Mouse (Mus musculus) liver, embryonic 14.5 days (tissue): ENCODE data around the gene Smc4. TPM values are rescaled to one million over a fixed set of nuclear protein-coding genes. Genes with fewer than 3 reads are reported as not detected.

ENCODE experiments used
- ATAC-seq: fragments of 200-750 bp; cut with Nextera tagmentation; 2 replicates; pipeline ENCODE4 v1.8.0; 2017; ENCODE audit warnings: moderate number of reproducible peaks, mild to moderate bottlenecking, moderate library complexity; ENCODE audit not compliant: insufficient read depth
- DNase-seq, 3 experiments: peaks; one replicate each; pipeline ENCODE4 v3.0.0-alpha.2; 2012 to 2013; ENCODE audit warnings: low read depth in 3 of 3, low spot score in 3 of 3
- H3K27ac ChIP-seq: fragments of 300-500 bp; sonication (generic); 2 replicates; pipeline ENCODE4 v1.5.1; 2014; ENCODE audit warnings: moderate library complexity, mild to moderate bottlenecking, control low read depth, inconsistent platforms
- H3K27me3 ChIP-seq: fragments of 300-500 bp; sonication (generic); 2 replicates; pipeline ENCODE4 v1.6.1; 2014; ENCODE audit warnings: mild to moderate bottlenecking, low read length, moderate library complexity; ENCODE audit not compliant: control insufficient read depth, insufficient read depth
- H3K36me3 ChIP-seq: fragments of 300-500 bp; sonication (generic); replicated peaks from 2 replicates; pipeline ENCODE4 v1.6.1; 2014; ENCODE audit warnings: low read depth; ENCODE audit not compliant: control insufficient read depth, insufficient read depth
- H3K4me1 ChIP-seq, 2 experiments: fragments of 200-500 bp in 1 of 2; fragments of 300-500 bp in 1 of 2; sonication (generic) in 1 of 2; replicated peaks; 2 replicates each; pipeline ENCODE4 v1.6.1; 2012 to 2014; ENCODE audit warnings: antibody characterized with exemption in 1 of 2, inconsistent platforms in 1 of 2, low read length in 1 of 2; ENCODE audit not compliant: control insufficient read depth in 2 of 2, insufficient read depth in 2 of 2
- H3K4me2 ChIP-seq: fragments of 300-500 bp; sonication (generic); 2 replicates; pipeline ENCODE4 v1.6.1; 2014; ENCODE audit warnings: low read depth, mild to moderate bottlenecking, control low read depth, moderate library complexity
- H3K4me3 ChIP-seq, 2 experiments: fragments of 200-500 bp in 1 of 2; fragments of 300-500 bp in 1 of 2; sonication (generic) in 1 of 2; 2 replicates each; pipeline ENCODE4 v1.5.1; 2012 to 2014; ENCODE audit warnings: low read depth in 2 of 2, low read length in 2 of 2, mild to moderate bottlenecking in 2 of 2, control low read depth in 1 of 2, inconsistent platforms in 1 of 2, moderate library complexity in 1 of 2; ENCODE audit not compliant: insufficient read depth in 1 of 2
- H3K9ac ChIP-seq: fragments of 300-500 bp; sonication (generic); replicated peaks from 2 replicates; pipeline ENCODE4 v1.6.1; 2014; ENCODE audit warnings: mild to moderate bottlenecking, control low read depth, moderate library complexity
- H3K9me3 ChIP-seq: fragments of 300-500 bp; sonication (generic); 2 replicates; pipeline ENCODE4 v1.6.1; 2016; ENCODE audit warnings: low read length, mixed read lengths; ENCODE audit not compliant: control insufficient read depth
- CTCF ChIP-seq: IDR thresholded peaks from 2 replicates; pipeline ENCODE4 v1.5.1; 2016; ENCODE audit warnings: antibody characterized with exemption, low read depth, control low read depth
- EP300 ChIP-seq: IDR thresholded peaks from 2 replicates; pipeline ENCODE4 v1.6.1; 2016; ENCODE audit warnings: antibody characterized with exemption, low read depth
- WGBS: fragments of 180-500 bp; shearing (Covaris S2); extraction: QIAGEN DNeasy Blood & Tissue Kit; methylation state at CpG from one replicate; pipeline ENCODE4 v1.1.7; 2014; ENCODE audit not compliant: insufficient replicate concordance; 5-methylcytosine and 5-hydroxymethylcytosine counted together
- polyA plus RNA-seq, 2 experiments: library from polyadenylated mRNA; depleted of rRNA in 1 of 2; stranded (reverse) in 1 of 2; unstranded in 1 of 2; fragments of >200 nt; fragmentation: Nextera tagmentation in 1 of 2; extraction: Ambion mirVana in 1 of 2; gene quantifications; 2 replicates each; pipeline versions ENCODE4 v1.2.1 to v1.2.3; 2012 to 2014

The Smc4 gene
- polyA plus RNA-seq, 2 experiments: 50.6 to 124 TPM

- Histone ChIP-seq H3K4me1 (peaks cover 28 to 33% of the 10 kb centered on the region in 2 experiments), H3K36me3 (no peaks in the 10 kb centered on the region), H3K4me3 (no peak overlapping the region), H3K27ac (no peak overlapping the region), H3K27me3 (no peaks in the 10 kb centered on the region), H3K4me2 (no peak overlapping the region), H3K9me3 (no peaks in the 10 kb centered on the region), H3K9ac (no peak overlapping the region)
- DNase-seq (no peak), ATAC-seq (no peak)
- no peak for TF ChIP-seq CTCF
- no peak for TF ChIP-seq EP300
- WGBS: 83% methylated on average over 6 of the region's 6 CpGs
Measured at GRCm38 (mm10) chr3:69049011-69049410, 44.5 kb downstream of the Smc4 start.

GRCm38 (mm10) chr3:69051894-69052293 lies 47.4 kb downstream of the Smc4 start:
- Histone ChIP-seq H3K27me3 (no peaks in the 10 kb centered on the region), H3K9me3 (no peaks in the 10 kb centered on the region), H3K4me3 (no peak overlapping the region), H3K9ac (no peak overlapping the region), H3K4me1 (peaks cover 42 to 45% of the 10 kb centered on the region in 2 experiments), H3K4me2 (no peak overlapping the region), H3K27ac (no peak overlapping the region), H3K36me3 (no peaks in the 10 kb centered on the region)
- DNase-seq (no peak), ATAC-seq (no peak)
- TF ChIP-seq EP300 (no peak), CTCF (no peak)
- WGBS: 79% methylated on average over 11 of the region's 11 CpGs

GRCm38 (mm10) chr3:69054760-69055432 lies 50.4 kb downstream of the Smc4 start:
- Histone ChIP-seq H3K4me2 (peak overlapping the region; percentile 76), H3K4me3 (peak overlapping the region; percentile 34 to 48), H3K27me3 (no peaks in the 10 kb centered on the region), H3K4me1 (peaks cover 37 to 48% of the 10 kb centered on the region in 2 experiments), H3K9me3 (no peaks in the 10 kb centered on the region), H3K27ac (peak overlapping the region; percentile 97), H3K9ac (peak overlapping the region; percentile 73), H3K36me3 (no peaks in the 10 kb centered on the region)
- ATAC-seq (peak; percentile 100), DNase-seq (peak; percentile 96)
- WGBS: 23% methylated on average over 7 of the region's 7 CpGs
- TF ChIP-seq EP300: peak; percentile 96
- no peak for TF ChIP-seq CTCF

GRCm38 (mm10) chr3:69055871-69056270 lies 51.3 kb downstream of the Smc4 start:
- no peak for ATAC-seq
- peak overlapping the region; percentile 97 for H3K27ac ChIP-seq
- WGBS: 62% methylated on average over 3 of the region's 3 CpGs
- H3K4me1 ChIP-seq: peaks cover 37 to 48% of the 10 kb centered on the region in 2 experiments
- peak overlapping the region; percentile 73 for H3K9ac ChIP-seq
- no peak for TF ChIP-seq CTCF
- TF ChIP-seq EP300: no peak
- no peak for DNase-seq
- H3K9me3 ChIP-seq: no peaks in the 10 kb centered on the region
- H3K36me3 ChIP-seq: no peaks in the 10 kb centered on the region
- no peaks in the 10 kb centered on the region for H3K27me3 ChIP-seq
- H3K4me2 ChIP-seq: peak overlapping the region; percentile 76
- peak overlapping the region in 1 of 2 experiments; percentile 34; a peak in 2 of 4 replicates for H3K4me3 ChIP-seq

GRCm38 (mm10) chr3:69060672-69061071 lies 56.1 kb downstream of the Smc4 start:
- DNase-seq: no peak
- H3K4me1 ChIP-seq: peaks cover 19 to 23% of the 10 kb centered on the region in 2 experiments
- no peaks in the 10 kb centered on the region for H3K36me3 ChIP-seq
- peak; percentile 42 for ATAC-seq
- WGBS: 82% methylated on average over 4 of the region's 4 CpGs
- no peak overlapping the region for H3K4me2 ChIP-seq
- no peak overlapping the region for H3K4me3 ChIP-seq
- no peak for TF ChIP-seq CTCF
- TF ChIP-seq EP300: no peak
- H3K9me3 ChIP-seq: no peaks in the 10 kb centered on the region
- H3K27ac ChIP-seq: no peak overlapping the region
- no peak overlapping the region for H3K9ac ChIP-seq
- H3K27me3 ChIP-seq: no peaks in the 10 kb centered on the region
